Mouse (Mus musculus) urinary bladder, postnatal 25 days (tissue): ENCODE data around the gene Glp2r.

ENCODE experiments used
- DNase-seq: peaks from one replicate; pipeline ENCODE4 v3.0.0; 2022; ENCODE audit warnings: low spot score

The Glp2r gene

DNA sequence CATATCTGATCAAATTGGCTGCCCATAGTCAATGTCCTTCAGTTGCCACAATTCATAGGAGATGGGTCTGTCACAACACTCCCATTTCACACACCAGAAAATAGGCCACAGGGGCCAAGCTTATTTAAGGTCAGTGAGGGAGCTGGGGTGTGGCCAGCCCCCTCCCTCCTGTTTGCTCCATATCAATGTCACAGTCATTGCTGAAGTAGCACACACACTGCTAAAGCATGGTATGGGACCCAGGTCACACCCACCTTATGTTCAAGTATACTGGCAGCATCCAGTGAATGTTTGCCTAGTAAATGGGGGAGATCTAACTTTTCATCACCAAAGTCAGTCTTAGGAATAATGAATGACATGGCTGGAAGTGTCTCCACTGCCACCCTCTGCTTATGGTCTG lies 42.2 kb downstream of the Glp2r start:
- DNase-seq: no peak

DNA sequence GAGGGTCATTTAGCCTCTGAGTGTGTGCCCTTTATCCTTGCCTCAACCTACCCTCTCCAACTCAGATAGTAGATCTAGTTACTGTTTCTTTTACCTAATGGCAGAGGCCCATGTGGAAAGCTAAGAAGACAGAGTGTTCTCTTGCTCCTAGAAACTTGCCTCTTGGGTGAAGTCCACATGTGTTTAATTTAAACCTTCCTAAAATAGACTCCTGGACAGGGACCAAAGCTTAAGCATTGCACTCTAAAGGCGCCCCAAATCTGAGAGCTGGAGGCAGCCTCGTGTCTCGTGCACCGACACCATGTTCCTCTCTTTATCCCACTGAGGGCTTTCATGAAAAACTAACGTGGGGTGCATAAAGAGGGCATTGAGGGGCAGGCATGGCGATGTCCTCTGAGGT lies 43.9 kb downstream of the Glp2r start:
- DNase-seq: no peak

DNA sequence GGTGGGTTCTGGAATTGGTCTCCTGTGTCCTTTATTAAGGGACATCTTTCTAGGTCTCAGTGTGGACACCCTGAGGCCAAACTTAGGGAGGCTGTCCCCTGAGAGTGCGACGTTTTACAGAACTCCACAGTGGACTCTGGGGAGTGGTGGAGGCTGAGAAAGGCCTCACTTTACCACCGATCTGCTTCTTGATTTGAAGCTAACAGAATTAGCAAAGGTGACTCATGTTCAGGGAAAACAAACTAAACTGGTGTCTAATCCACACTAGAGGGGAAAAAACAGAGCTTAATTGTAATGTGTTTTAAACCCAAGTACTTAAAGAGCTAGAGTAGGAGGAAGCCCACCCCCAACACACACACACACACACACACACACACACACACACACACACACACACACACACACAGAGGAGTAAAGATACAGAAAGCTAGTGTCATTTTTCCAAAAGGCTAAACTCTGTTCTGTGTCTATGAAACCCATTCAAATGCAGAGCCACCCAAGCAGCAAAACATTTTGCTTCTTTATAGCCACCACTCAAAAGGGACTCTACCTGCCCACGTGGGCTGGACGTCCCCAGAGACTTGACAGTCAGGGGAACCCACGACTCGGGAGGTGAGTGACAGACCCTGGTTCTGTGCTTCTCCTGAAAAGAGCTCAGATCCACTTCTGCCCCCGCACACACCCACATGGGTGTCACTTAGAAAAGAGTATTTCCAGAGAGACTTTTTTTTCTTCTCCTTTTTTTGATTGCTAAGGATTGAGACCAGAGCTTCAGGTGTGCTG lies 47.5 kb downstream of the Glp2r start:
- DNase-seq: no peak

DNA sequence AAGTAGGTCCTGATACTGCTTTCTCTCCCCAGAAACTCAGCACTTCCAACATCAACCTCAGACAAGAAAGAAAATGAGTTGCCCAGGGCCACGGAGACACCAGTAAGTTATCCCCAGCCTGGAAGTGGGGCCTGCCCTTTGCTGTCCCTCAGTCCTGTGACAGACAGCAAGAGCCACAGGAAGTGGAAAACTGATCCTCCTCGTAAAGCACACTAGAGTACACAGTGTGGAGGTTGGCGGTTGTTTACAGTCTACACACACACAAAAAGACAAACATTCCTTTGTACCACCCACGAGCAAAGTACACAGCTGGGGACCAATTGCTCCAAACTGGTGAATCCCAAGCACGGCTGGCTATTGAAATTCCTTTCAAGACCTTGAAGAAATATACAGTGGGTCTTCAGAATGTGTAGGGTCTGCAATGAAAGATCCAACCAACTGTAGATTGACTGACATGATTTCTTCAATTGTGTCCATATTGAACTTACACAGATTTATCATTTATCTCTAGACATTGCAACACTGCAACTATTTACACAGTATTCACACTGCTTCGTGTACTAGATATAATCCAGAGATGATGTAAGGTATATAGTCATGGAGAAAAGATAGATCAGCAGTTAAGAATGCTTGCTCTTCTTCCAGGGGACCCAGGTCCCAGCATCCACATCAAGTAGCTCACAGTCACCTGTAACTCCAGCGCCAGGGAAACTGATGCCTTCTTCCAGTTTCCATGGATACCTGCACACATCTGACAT lies 48.4 kb downstream of the Glp2r start:
- no peak for DNase-seq

DNA sequence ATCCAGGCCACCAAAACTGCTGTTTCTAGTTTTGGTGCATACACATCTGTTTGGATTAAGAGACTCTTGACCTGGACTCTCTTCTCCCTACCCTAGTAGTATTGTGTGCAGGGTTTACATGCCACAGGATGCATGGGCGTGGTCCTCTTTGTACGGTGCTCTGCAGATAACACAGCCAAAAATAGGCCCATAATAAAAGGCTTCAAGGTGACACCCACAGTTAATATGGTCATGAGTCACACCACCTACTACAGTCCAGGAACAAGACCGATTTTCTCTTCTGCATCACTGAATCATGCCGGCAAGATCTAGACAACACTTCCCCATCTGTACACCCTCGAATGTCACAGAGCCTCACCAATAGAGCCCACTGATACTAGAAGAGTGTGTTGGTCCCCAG lies 49.5 kb downstream of the Glp2r start:
- DNase-seq: no peak

DNA sequence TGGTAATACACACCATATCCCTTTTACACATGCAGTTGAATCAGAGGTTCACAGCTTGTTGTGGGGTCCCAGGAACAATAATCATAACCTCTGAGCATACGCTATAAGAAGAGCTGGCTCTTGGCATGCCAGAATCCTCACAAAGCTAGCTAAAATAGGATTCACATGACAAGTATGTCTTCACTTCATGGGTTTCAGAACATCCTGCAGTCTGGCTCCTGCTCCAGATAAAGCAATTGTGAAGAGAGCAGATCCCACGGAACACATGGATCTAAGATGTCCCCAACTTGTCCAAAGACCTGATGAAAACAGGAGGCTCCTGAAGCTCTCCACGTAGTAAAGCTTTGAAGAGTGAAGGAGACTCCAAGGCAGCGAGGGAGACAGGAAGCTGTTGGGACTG lies 55.6 kb downstream of the Glp2r start:
- DNase-seq: no peak

DNA sequence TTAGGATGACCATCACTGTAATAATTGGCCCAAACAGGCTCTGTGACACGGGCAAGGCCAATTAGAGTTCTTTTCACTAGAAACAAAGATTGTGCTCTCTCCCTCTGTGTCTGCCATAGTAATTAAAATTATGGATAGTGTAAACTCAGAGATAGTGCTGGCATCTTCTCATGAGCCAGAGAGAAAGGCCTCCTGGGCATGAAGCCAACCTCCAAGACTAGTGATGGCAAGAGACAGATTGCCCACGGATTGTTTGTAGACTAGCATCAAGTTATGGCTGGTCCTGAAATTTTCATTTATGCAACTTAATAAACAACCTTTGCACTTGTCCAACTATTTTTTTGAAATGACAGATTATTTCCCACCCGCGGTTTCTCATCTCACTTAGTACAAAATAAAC lies 58.0 kb downstream of the Glp2r start:
- DNase-seq: no peak

DNA sequence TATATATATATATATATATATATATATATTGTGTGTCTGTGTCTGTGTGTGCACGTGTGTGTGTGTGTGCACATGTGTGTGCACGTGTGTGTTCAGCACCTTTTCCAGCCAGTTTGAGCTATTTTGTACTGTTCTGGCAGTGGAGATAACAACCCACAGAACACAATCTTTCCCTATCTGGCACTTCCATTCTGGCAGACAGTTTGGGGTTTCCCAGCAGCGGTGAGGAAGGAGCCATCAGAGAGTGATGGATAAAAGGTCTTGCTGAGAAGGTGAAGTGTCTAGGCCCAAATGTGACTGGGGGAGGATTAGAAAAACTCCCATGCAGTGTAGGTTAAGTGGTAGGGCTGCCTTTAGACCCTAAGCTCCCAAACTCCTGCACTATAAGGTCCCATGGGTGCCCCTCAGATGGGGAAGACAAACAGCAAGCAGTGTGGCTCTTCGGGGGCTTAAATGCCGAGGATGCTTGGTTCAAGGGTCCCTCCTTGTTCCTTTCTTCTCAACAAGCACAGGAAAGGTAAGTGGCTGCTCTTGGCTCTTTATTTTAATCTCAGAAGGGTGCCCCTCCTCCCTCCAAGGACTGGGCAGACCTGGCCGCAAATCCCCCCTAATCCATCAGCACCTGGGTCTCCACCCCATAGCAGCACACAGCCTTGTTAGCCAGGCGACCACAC lies 76.1 kb downstream of the Glp2r start, which contains the start of gene Rcvrn:
Rcvrn (plus strand) TSS at position 624 of the 674 bp plus-strand sequence.
- DNase-seq: no peak

DNA sequence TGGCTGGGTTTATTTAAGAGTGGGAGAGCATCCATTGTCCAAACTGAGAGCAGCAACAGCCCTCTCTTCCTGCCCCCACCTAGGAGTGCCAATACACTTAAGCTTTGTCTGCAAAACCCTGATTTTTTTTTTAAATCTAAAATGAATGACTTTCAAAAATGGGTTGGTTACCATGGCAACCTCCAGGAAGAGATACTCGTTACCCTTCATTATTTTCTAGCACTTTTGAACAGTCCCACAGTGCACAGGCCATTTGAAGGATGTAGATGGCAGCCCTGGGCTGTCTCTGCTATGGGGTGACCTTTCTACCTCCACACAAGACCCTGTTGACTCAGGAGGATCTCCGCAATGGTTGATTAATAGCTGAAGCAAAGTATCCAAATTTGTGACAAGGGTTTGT lies 84.8 kb downstream of the Glp2r start:
- no peak for DNase-seq

DNA sequence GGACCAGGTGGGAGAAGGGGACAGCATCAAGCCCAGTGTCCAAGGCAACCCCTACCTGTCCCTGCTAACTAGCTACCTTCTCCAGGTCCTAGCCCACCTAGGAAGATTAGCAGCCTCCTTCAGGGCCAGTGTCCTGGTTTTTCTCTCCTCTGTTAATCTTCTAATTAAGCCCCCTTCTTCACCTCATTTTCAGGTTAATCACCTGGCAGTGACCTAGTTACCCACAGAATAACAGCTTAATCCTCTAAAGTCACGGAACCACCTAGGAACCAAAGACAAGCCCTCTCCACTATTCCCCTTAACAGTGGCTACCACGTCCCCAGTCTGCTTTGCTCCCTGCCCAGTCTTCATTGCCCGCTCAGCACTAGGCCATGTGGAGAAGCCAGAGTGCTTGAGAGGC lies 89.1 kb downstream of the Glp2r start:
- DNase-seq: no peak

DNA sequence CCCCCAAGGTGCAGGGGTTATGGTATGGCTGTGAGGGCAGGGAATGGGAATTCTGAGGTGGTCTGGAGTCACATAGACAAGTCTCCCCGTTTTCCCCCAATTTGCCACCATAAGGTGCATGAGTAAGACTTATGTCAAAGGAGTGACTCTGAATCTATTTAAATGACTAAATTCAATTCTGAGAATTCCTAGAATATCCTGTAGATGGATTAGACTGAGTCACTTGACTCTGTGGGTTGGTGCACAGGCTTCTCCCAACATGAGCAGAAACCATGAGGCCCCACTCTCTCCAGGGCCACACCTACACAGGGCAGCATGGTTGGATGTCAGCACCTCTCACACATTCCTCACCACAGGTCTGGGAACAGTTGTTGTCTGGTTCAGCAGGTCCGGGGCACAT lies 91.0 kb downstream of the Glp2r start:
- DNase-seq: no peak

DNA sequence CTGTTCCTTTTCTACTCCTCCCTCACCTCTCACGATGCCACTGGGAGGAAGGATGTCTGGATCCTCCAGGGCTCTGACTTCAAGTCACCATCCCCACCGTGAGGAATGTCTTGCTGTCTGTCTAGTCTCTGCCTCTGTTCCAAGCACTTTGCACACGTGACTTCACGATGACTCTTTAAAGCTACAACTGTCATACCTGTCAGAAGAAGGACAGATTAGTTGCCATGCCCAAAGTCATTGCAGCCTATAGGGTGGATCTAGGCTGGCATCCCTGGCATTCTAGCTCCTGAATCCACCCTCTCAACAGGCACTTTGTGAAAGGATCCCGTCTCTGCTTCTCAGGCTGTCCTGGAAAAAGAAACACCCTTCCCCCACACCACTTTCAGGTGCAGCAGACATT lies 91.7 kb downstream of the Glp2r start:
- DNase-seq: no peak

DNA sequence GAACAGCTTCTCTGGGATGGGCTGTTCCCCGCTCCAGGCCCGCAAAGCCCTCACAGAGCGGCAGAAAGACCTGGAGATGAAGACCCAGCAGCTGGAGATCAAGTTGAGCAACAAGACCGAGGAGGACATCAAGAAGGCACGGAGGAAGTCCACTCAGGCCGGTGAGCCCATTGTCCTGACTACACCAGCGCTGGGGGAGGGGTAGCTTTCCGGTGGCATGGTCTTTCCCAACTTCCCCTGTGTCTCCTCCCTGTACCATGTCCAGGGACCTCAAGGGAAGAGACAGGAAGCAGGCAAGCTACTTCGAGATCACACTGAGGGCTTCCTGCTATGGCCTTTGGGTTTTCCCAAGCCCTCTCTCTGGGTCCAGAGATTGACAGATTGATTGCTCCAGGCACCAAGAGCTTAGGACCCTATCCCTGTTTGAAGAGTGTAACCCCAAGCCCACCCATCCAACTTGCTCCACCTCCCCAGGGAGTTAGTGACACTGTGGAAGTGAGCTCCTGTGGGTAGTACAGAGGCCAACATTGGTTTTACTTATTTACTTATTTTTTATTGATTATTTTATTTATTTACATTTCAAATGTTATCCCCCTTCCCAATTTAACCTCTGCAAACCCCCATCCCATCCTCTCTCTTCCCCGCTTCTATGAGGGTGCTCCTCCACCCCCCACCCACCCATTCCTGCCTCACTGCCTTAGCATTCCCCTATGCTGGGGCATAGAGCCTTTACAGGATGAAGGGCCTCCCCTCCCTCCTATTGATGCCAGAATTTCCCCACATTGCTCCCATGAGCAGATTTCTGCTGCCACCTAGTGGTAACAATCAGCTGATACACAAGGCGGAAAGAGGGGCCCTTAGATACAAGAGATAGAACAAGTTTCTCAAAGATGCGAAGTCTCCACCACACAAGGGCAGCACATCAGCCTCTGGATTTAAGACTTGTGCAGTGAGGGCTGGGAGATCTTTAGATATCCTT lies 95.1 kb downstream of the Glp2r start:
- DNase-seq: peak; percentile 36

DNA sequence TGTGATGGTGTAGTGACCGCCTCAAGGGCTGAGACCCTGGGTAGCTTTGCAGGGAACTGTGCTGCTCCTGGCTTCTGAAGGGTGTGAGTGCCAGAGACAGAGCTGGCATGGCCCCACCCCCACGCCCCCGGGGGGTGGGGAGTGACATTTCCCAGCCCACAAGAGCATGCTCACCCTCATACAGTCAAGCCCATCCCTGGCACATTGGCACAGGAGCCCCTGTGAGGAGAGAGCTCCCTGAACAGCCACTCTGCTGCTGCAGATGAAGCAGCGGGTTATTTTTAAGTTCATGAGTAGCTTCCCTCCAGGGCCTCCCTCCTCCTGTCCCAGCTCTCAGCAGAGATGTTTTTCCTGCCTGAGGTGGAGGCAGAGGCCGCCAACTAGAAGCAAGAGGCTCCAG lies 98.8 kb downstream of the Glp2r start:
- no peak for DNase-seq

DNA sequence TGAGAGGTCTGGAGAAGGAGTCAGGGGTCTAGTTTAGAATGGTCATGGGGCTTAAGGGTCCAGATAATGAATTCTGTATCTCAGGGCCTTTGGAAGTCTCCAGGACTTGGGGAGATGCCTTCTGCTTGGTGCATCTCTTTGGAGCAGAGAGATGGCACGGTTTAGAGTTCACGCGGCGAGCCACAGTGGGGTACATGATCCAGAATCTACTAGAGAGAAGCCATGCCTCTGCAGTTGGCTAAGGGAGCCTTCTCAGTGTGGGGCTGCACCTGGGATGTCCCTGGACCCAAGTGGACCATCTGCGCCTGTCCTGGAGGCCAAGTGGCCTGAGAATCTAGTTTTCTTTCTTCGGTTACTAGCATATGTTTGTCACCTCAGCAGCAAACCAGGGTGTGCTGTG lies 100.9 kb downstream of the Glp2r start:
- DNase-seq: no peak

DNA sequence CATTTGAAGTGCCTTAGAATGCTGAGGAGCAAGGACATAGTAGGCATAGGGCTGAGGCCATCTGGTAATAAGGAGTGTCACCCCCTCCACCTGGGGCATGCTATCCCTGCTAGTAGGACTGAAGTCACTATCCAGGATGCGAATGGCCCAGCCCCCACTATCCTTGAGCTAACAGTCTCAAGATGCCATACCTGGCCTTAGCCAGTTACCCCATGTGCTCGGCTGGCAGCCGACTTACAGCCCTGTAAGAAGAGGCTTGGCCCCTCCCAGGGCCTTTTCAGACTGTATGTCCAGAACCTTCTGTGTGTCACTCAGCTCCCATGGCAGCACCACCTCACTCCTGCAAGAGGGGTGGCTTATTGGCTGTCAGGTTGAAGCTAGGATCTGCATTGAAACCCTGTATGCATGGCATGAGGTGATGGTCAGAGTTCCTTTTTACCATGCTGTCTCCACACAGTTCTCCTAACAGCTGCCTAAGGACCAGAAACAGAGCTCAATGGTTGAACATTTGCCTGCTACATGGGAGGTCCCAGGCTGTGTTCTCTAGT lies 102.4 kb downstream of the Glp2r start:
- DNase-seq: no peak

DNA sequence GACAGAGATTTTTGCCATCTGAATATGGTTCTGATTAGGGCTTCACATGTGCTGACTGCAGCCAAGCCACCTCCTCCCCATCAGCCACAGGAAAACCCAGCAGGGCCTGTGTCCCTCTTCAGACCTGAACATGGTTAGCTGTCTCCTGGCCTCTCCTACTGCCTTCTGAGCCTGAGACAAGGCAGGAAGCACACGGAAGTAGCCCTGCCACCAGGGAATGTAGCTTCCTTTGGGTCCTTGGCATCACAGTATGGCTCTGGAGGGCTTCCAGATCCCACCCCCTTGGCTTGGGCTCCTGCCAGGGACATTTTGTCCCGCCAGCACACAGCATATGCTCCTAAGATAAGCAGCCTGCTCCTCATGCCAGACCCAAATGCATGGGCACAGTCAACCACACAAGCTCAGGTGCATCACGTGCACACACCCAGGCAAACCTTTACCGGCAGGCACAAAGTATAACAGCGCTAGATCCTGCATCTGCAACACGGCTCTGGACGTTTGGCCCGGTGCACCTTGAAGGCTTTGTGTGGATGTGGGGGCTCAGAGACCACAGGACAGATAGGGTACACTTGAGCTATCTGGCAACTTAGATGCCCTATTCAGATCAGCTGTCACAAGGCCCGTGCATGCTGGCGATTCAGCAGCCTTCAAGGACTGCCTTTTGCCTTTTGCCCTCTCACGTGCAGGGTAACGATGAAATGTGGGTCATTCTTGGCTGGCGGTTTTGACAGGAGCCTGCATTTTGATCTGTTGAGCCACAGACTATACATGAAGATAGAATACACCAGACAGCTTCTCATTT lies 103.2 kb downstream of the Glp2r start:
- no peak for DNase-seq

DNA sequence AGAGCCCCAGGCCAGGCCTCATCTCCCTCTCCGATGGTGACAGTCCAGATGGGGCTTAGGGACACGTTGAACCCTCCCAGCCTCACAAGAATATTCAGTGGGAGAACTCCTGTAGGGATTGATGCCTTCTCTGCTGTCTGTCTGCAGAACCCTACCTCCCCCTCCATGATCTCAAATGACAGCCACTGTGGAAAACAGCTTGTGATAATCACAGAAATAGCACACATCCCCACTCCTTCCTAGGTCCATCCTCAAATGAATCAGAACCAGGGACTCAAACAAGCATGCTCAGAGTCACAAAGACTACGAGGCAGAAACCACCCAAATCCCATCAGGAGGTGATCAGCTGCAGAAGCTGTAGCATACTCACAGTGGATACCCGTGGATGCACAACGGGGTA lies 104.8 kb downstream of the Glp2r start:
- no peak for DNase-seq

DNA sequence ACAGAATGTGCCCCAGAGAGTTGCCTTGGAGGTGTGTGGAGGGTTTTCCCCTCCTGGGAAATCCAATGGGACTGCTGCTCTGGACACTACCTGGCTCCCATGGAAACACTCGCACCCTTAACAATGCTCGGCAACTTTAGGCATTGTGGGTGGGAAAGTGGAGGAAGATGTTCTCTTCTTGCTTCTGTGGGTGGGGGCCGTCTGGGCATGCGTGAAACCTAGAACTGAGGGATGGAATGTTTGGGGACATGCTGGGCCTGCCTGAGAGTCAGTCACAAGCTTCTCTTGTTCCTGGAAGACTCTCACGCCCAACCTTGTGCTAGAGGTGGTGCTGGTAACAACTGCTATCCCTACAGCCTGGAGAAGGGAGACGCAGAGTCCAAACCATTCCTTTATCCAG lies 106.0 kb downstream of the Glp2r start:
- DNase-seq: no peak

DNA sequence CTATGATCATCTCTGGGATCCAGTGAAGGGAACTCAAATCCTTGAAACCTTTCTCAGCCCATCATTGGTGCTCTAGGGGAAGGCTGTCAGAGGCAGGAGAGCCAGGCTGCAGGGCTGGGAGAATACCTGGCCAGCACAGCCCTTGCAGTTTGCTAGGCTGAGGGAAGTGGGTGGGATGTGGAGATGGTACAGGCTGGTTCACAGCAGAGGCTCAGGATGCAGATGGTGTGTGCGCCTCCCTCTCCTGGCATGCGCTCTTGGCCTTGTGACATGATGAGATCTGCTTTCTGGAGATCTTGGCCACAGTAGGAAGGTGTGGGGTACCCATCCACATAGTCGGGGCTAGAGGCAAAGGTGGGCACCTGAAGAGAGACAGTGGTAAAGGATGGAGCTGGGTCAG lies 106.7 kb downstream of the Glp2r start:
- no peak for DNase-seq

DNA sequence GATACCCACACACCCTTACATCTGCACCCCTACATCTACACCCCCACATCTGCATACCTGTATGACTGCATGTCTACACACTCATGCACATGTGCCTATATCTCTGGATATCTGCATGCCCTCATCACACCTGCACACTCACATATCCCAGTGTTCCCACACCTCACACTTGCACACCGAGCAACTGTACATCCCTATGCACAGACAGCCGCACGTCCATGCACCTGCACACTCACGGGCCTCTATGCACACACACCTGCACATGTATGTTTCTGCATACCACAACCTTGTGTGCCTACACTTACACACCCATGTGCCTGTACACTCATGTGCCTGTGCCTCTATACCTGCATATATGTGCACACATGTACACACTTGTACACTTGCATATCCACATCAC lies 107.5 kb downstream of the Glp2r start:
- no peak for DNase-seq
